Mouse (Mus musculus): Measurements from ENCODE around the gene Gm15114. TPM values are rescaled to one million over a fixed set of nuclear protein-coding genes. Genes with fewer than 3 reads are reported as not detected.
"Not testable (repeated sequence)": the region's sequence is repeated elsewhere in the genome, so short reads cannot be mapped to it uniquely, and the experiment has no call there.

Gene Gm15114
- not detected in 2 replicates for polyA plus RNA-seq (2012; rRNA removed)

GRCm38 (mm10) chrX:148488649-148489048 lies at the start of gene Gm15114:
TSS of gene Gm15114 (plus strand) at chrX:148488949.
- H3K27ac ChIP-seq (ENCODE audit: insufficient read depth, low read length); H3K4me3 ChIP-seq (ENCODE audit: insufficient read depth, low read length): not testable (repeated sequence)

More at GRCm38 (mm10) chrX:148488649-148489048, at the start of gene Gm15114:
- not testable (repeated sequence) for H3K4me1 ChIP-seq (ENCODE audit: control insufficient read depth, insufficient read depth, low read length)

Other genes with a start within 250 kb of the Gm15114 start
- not detected in 2 replicates for gene Gm8334, start 126.2 kb downstream of the Gm15114 start, polyA plus RNA-seq (2012; rRNA removed)
- gene Gm15127, start 174.6 kb downstream of the Gm15114 start, polyA plus RNA-seq (2012; rRNA removed): not detected in 2 replicates

Data from cortical plate, adult 2 months (tissue).